ENCODE assay signal across 14 mouse cellular contexts in genomic region chr2:74416097-74416496, GRCm38 (mm10).
A peak's percentile ranks its signal among the peaks of the same experiment; 100 is the strongest.
DNase-seq lines count a peak whose midpoint lies in the region; ATAC-seq and TF ChIP-seq lines count a peak whose summit lies in the region.
"Had no signal": no experiment of that assay in that cellular context is flagged by ENCODE, and none has a peak within 500 bp of the region (broad histone marks: within the 10 kb centered on the region; RNA-seq: fewer than 3 reads in every experiment).

No protein-coding gene starts in this region.

- TF ChIP-seq CTCF in C2C12 (IDR thresholded peaks at IDR 0.05; ENCODE audit: control insufficient read depth, insufficient read depth, insufficient read length): no peak

- 53% methylated on average over 4 of the region's 4 CpGs for WGBS in hindbrain, embryonic 10.5 days
- WGBS in hindbrain, embryonic 13.5 days: 24% methylated on average over 4 of the region's 4 CpGs
- WGBS in hindbrain, embryonic 16.5 days: 24% methylated on average over 4 of the region's 4 CpGs

- DNase-seq in hindbrain, embryonic 10.5 days (ENCODE audit: low spot score): peak; percentile 11
- peak; percentile 10 for DNase-seq in embryo, embryonic 11 days
- no peak for DNase-seq in MN1 (ENCODE audit: low spot score)
- no peak for DNase-seq in cerebellum, adult 8-10 months
- no peak for DNase-seq in heart, postnatal 36 days
- DNase-seq: cerebellum, adult 11 months; gastrocnemius, postnatal 10 days; right cerebral cortex, postnatal 14 days had no signal

- H3K9me3 ChIP-seq in hindbrain, embryonic 10.5 days: peaks cover 3% of the 10 kb centered on the region; the same call in 1 of the 2 replicates
- H3K9me3 ChIP-seq in hindbrain, embryonic 13.5 days: no peaks in the 10 kb centered on the region
- no peaks in the 10 kb centered on the region for H3K9me3 ChIP-seq in hindbrain, embryonic 16.5 days (ENCODE audit: control insufficient read depth, low read length)

- H3K27ac ChIP-seq in hindbrain, embryonic 10.5 days: peak overlapping the region; percentile 62; the same call in 1 of the 2 replicates
- no peak overlapping the region for H3K27ac ChIP-seq in hindbrain, embryonic 13.5 days
- H3K27ac ChIP-seq in hindbrain, embryonic 16.5 days (ENCODE audit: low read depth, low read length): no peak overlapping the region
- H3K27ac ChIP-seq: kidney, postnatal 0 days had no signal

- no peaks in the 10 kb centered on the region for H3K27me3 ChIP-seq in hindbrain, embryonic 10.5 days (ENCODE audit: insufficient read depth, poor library complexity, severe bottlenecking)
- H3K27me3 ChIP-seq in hindbrain, embryonic 13.5 days: no peaks in the 10 kb centered on the region
- no peaks in the 10 kb centered on the region for H3K27me3 ChIP-seq in C2C12 (ENCODE audit: control insufficient read depth, insufficient read depth, insufficient read length)
- no peaks in the 10 kb centered on the region for H3K27me3 ChIP-seq in hindbrain, embryonic 16.5 days (replicated peaks; ENCODE audit: control insufficient read depth, insufficient read depth, low read length)
- H3K27me3 ChIP-seq: megakaryocyte, embryonic 14.5 days had no signal

- no peaks in the 10 kb centered on the region for H3K79me2 ChIP-seq in C2C12 (ENCODE audit: control insufficient read depth, insufficient read depth)

- H3K4me2 ChIP-seq in hindbrain, embryonic 13.5 days: no peak overlapping the region
- H3K4me2 ChIP-seq in hindbrain, embryonic 16.5 days (ENCODE audit: low read length): no peak overlapping the region
- H3K4me2 ChIP-seq: liver, embryonic 11.5 days had no signal

- intact Hi-C loops in heart, postnatal 36 days (cut with DNase I): no loop called here

- ATAC-seq in hindbrain, embryonic 13.5 days (ENCODE audit: low FRiP score): no peak
- ATAC-seq in hindbrain, embryonic 16.5 days: peak; percentile 52

- H3K4me1 ChIP-seq in hindbrain, embryonic 10.5 days (replicated peaks): peaks cover 7% of the 10 kb centered on the region; the same call in 1 of the 2 replicates
- no peaks in the 10 kb centered on the region; the same call in 1 of the 2 replicates for H3K4me1 ChIP-seq in hindbrain, embryonic 13.5 days (replicated peaks)
- H3K4me1 ChIP-seq in hindbrain, embryonic 16.5 days (ENCODE audit: control insufficient read depth, insufficient read depth, low read depth, low read length): no peaks in the 10 kb centered on the region
- H3K4me1 ChIP-seq: megakaryocyte, embryonic 14.5 days had no signal

- no peak overlapping the region for H3ac ChIP-seq in C2C12 (ENCODE audit: control insufficient read depth, insufficient read length, low read depth)

- H3K36me3 ChIP-seq in hindbrain, embryonic 10.5 days: no peaks in the 10 kb centered on the region
- H3K36me3 ChIP-seq in hindbrain, embryonic 13.5 days: no peaks in the 10 kb centered on the region
- H3K36me3 ChIP-seq in C2C12 (ENCODE audit: control insufficient read depth, insufficient read depth): no peaks in the 10 kb centered on the region
- no peaks in the 10 kb centered on the region for H3K36me3 ChIP-seq in hindbrain, embryonic 16.5 days (ENCODE audit: control insufficient read depth, insufficient read depth, low read length)

- no peak overlapping the region for H3K9ac ChIP-seq in hindbrain, embryonic 13.5 days
- no peak overlapping the region for H3K9ac ChIP-seq in hindbrain, embryonic 16.5 days (ENCODE audit: low read depth, low read length)

- no peak overlapping the region for H3K4me3 ChIP-seq in hindbrain, embryonic 10.5 days
- H3K4me3 ChIP-seq in hindbrain, embryonic 13.5 days: no peak overlapping the region
- H3K4me3 ChIP-seq in C2C12 (ENCODE audit: insufficient read depth, poor library complexity, severe bottlenecking): no peak overlapping the region
- no peak overlapping the region for H3K4me3 ChIP-seq in hindbrain, embryonic 16.5 days (ENCODE audit: low read length)
- H3K4me3 ChIP-seq: megakaryocyte, embryonic 14.5 days had no signal

- H3K79me3 ChIP-seq in C2C12 (ENCODE audit: low read depth): no peaks in the 10 kb centered on the region

TF ChIP-seq in C2C12, 6 proteins besides CTCF, POLR2A, EP300 and RAD21:
- no peak for TF ChIP-seq USF1 (IDR thresholded peaks at IDR 0.05; ENCODE audit: low read depth)
- TF ChIP-seq FOSL1 (IDR thresholded peaks at IDR 0.05; ENCODE audit: insufficient read depth, low read length, poor library complexity, severe bottlenecking): peak; percentile 19
- no peak for TF ChIP-seq MYOD1 (IDR thresholded peaks at IDR 0.05; ENCODE audit: control insufficient read depth, insufficient read length, low read depth)
- TF ChIP-seq MAX (IDR thresholded peaks at IDR 0.05): no peak
- TF ChIP-seq MYOG (IDR thresholded peaks at IDR 0.05; ENCODE audit: control insufficient read depth, extremely low read depth, insufficient read length): no peak
- TF ChIP-seq CEBPB (IDR thresholded peaks at IDR 0.05; ENCODE audit: low read depth): no peak

Comparison
In these comparisons a context has a peak if more than half of its experiments do, and no peak if none do; other contexts are left out.
1. DNase-seq: peak in hindbrain, embryonic 10.5 days (single experiment) and embryo, embryonic 11 days (single experiment); none in MN1 (single experiment), cerebellum, adult 8-10 months (single experiment) and heart, postnatal 36 days (0 of 2).